Mouse (Mus musculus): ENCODE data around the gene Actl9. TPM values are rescaled to one million over a fixed set of nuclear protein-coding genes. Genes with fewer than 3 reads are reported as not detected.
A peak's percentile ranks its signal among the peaks of the same experiment; 100 is the strongest.

Gene Actl9
- not detected in 2 replicates for polyA plus RNA-seq (2014; fragmentation: Nextera tagmentation; extraction: Ambion mirVana)

GRCm38 (mm10) chr17:33432019-33432946, at the start of gene Actl9:
TSS of gene Actl9 (plus strand) at chr17:33432896.
- ATAC-seq (ENCODE audit: low FRiP score, low TSS enrichment) (no peak), DNase-seq (no peak)
- Histone ChIP-seq H3K36me3 (ENCODE audit: control insufficient read depth, insufficient read depth, low read length) (no peaks in the 10 kb centered on the region), H3K4me3 (replicated peaks; ENCODE audit: low read depth, low read length) (no peak within 1 kb of the TSS), H3K4me2 (ENCODE audit: low read length) (no peak within 1 kb of the TSS), H3K9me3 (ENCODE audit: control insufficient read depth, low read length) (no peaks in the 10 kb centered on the region), H3K4me1 (ENCODE audit: control insufficient read depth, insufficient read depth, low read length) (no peaks in the 10 kb centered on the region), H3K27ac (replicated peaks; ENCODE audit: low read depth, low read length) (no peak within 1 kb of the TSS), H3K27me3 (ENCODE audit: control insufficient read depth, insufficient read depth, low read length) (no peaks in the 10 kb centered on the region), H3K9ac (replicated peaks; ENCODE audit: low read length) (no peak within 1 kb of the TSS)
- WGBS: 89% methylated on average over 3 of the region's 3 CpGs

DNA sequence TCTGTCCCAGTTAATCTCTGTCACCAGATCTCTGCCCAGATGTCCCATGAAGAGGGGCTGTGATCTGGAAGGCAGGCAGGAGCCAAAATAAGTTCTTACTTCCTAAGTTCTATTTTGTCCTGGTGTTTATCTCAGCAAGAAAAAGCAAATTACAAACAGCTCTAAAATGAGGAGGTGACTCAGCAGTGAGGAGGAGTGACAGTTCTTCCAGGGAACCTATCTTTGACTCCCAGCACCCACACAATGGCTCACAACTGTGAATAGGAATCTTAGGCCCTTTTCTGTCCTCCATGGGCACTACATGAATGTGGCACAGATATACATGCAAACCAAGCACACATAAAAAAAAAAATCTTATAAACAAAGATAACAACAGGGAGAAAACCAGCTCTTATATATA, 47.0 kb upstream of the Actl9 start:
- no peak overlapping the region for H3K9ac ChIP-seq (replicated peaks; ENCODE audit: low read length)
- no peaks in the 10 kb centered on the region for H3K4me1 ChIP-seq (ENCODE audit: control insufficient read depth, insufficient read depth, low read length)
- H3K4me3 ChIP-seq (replicated peaks; ENCODE audit: low read depth, low read length): no peak overlapping the region
- H3K4me2 ChIP-seq (ENCODE audit: low read length): no peak overlapping the region
- H3K27me3 ChIP-seq (ENCODE audit: control insufficient read depth, insufficient read depth, low read length): no peaks in the 10 kb centered on the region
- ATAC-seq (ENCODE audit: low FRiP score, low TSS enrichment) (no peak), DNase-seq (no peak)
- no peak overlapping the region for H3K27ac ChIP-seq (replicated peaks; ENCODE audit: low read depth, low read length)
- H3K9me3 ChIP-seq (ENCODE audit: control insufficient read depth, low read length): no peaks in the 10 kb centered on the region
- peaks cover 49% of the 10 kb centered on the region for H3K36me3 ChIP-seq (ENCODE audit: control insufficient read depth, insufficient read depth, low read length)

DNA sequence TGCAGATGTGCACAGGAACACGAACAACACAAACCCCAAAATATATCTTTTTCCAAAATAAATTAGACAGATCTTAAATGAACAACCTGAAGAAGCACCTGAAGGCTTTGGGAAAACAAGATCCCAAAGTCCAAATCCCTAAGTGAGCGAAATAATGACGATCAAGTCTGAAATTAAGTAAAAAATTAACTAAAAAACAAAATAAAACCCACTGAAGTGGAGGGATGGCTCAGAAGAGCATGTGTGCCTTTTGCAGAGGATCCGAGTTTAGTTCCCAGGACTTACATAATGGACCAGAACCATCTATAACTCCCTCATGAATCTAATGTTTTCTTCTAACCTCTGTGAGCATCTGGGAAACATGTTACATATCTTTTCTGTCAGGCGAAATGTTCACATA, 40.4 kb upstream of the Actl9 start:
- no peaks in the 10 kb centered on the region for H3K36me3 ChIP-seq (ENCODE audit: control insufficient read depth, insufficient read depth, low read length)
- DNase-seq (no peak), ATAC-seq (ENCODE audit: low FRiP score, low TSS enrichment) (no peak)
- peaks cover 7% of the 10 kb centered on the region; the same call in 1 of the 2 replicates for H3K4me1 ChIP-seq (ENCODE audit: control insufficient read depth, insufficient read depth, low read length)
- H3K9me3 ChIP-seq (ENCODE audit: control insufficient read depth, low read length): no peaks in the 10 kb centered on the region
- no peaks in the 10 kb centered on the region for H3K27me3 ChIP-seq (ENCODE audit: control insufficient read depth, insufficient read depth, low read length)
- no peak overlapping the region for H3K4me3 ChIP-seq (replicated peaks; ENCODE audit: low read depth, low read length)
- no peak overlapping the region for H3K4me2 ChIP-seq (ENCODE audit: low read length)
- no peak overlapping the region for H3K9ac ChIP-seq (replicated peaks; ENCODE audit: low read length)
- H3K27ac ChIP-seq (replicated peaks; ENCODE audit: low read depth, low read length): no peak overlapping the region
- WGBS: 95% methylated on average over 5 of the region's 5 CpGs

GRCm38 (mm10) chr17:33394182-33395034, 38.3 kb upstream of the Actl9 start, which contains the start of gene Zfp101:
TSS of gene Zfp101 (minus strand) at chr17:33394641.
- Histone ChIP-seq H3K9ac (replicated peaks; ENCODE audit: low read length) (peak within 1 kb of the TSS; percentile 70), H3K9me3 (ENCODE audit: control insufficient read depth, low read length) (no peaks in the 10 kb centered on the region), H3K4me3 (replicated peaks; ENCODE audit: low read depth, low read length) (peak within 1 kb of the TSS; percentile 73), H3K27me3 (ENCODE audit: control insufficient read depth, insufficient read depth, low read length) (no peaks in the 10 kb centered on the region), H3K4me1 (ENCODE audit: control insufficient read depth, insufficient read depth, low read length) (peaks cover 7% of the 10 kb centered on the region; the same call in 1 of the 2 replicates), H3K4me2 (ENCODE audit: low read length) (peak within 1 kb of the TSS; percentile 71), H3K36me3 (ENCODE audit: control insufficient read depth, insufficient read depth, low read length) (no peaks in the 10 kb centered on the region), H3K27ac (replicated peaks; ENCODE audit: low read depth, low read length) (peak within 1 kb of the TSS; percentile 78)
- under 1% methylated on average over 44 of the region's 44 CpGs for WGBS
- ATAC-seq (ENCODE audit: low FRiP score, low TSS enrichment): peak; percentile 98
- DNase-seq: peak; percentile 96

GRCm38 (mm10) chr17:33439148-33439547, 6.5 kb downstream of the Actl9 start:
- Histone ChIP-seq H3K9me3 (ENCODE audit: control insufficient read depth, low read length) (no peaks in the 10 kb centered on the region), H3K4me2 (ENCODE audit: low read length) (no peak overlapping the region), H3K4me3 (replicated peaks; ENCODE audit: low read depth, low read length) (no peak overlapping the region), H3K27me3 (ENCODE audit: control insufficient read depth, insufficient read depth, low read length) (no peaks in the 10 kb centered on the region), H3K36me3 (ENCODE audit: control insufficient read depth, insufficient read depth, low read length) (no peaks in the 10 kb centered on the region), H3K9ac (replicated peaks; ENCODE audit: low read length) (no peak overlapping the region), H3K4me1 (ENCODE audit: control insufficient read depth, insufficient read depth, low read length) (no peaks in the 10 kb centered on the region), H3K27ac (replicated peaks; ENCODE audit: low read depth, low read length) (no peak overlapping the region)
- DNase-seq: peak; percentile 89
- 71% methylated on average over 1 of the region's 1 CpGs for WGBS
- ATAC-seq (ENCODE audit: low FRiP score, low TSS enrichment): no peak

GRCm38 (mm10) chr17:33439922-33440321, 7.2 kb downstream of the Actl9 start:
- no peak for DNase-seq
- WGBS: 81% methylated on average over 5 of the region's 5 CpGs
- no peaks in the 10 kb centered on the region for H3K36me3 ChIP-seq (ENCODE audit: control insufficient read depth, insufficient read depth, low read length)
- H3K27ac ChIP-seq (replicated peaks; ENCODE audit: low read depth, low read length): no peak overlapping the region
- no peak for ATAC-seq (ENCODE audit: low FRiP score, low TSS enrichment)
- H3K9me3 ChIP-seq (ENCODE audit: control insufficient read depth, low read length): no peaks in the 10 kb centered on the region
- no peak overlapping the region for H3K4me2 ChIP-seq (ENCODE audit: low read length)
- no peak overlapping the region for H3K4me3 ChIP-seq (replicated peaks; ENCODE audit: low read depth, low read length)
- H3K4me1 ChIP-seq (ENCODE audit: control insufficient read depth, insufficient read depth, low read length): no peaks in the 10 kb centered on the region
- H3K9ac ChIP-seq (replicated peaks; ENCODE audit: low read length): no peak overlapping the region
- no peaks in the 10 kb centered on the region for H3K27me3 ChIP-seq (ENCODE audit: control insufficient read depth, insufficient read depth, low read length)

- H3K27ac ChIP-seq (replicated peaks; ENCODE audit: low read depth, low read length): no peak overlapping the region
- no peak for DNase-seq
- no peaks in the 10 kb centered on the region for H3K27me3 ChIP-seq (ENCODE audit: control insufficient read depth, insufficient read depth, low read length)
- no peak for ATAC-seq (ENCODE audit: low FRiP score, low TSS enrichment)
- H3K4me2 ChIP-seq (ENCODE audit: low read length): no peak overlapping the region
- no peaks in the 10 kb centered on the region for H3K36me3 ChIP-seq (ENCODE audit: control insufficient read depth, insufficient read depth, low read length)
- H3K9ac ChIP-seq (replicated peaks; ENCODE audit: low read length): no peak overlapping the region
- H3K4me3 ChIP-seq (replicated peaks; ENCODE audit: low read depth, low read length): no peak overlapping the region
- no peaks in the 10 kb centered on the region for H3K4me1 ChIP-seq (ENCODE audit: control insufficient read depth, insufficient read depth, low read length)
- no peaks in the 10 kb centered on the region for H3K9me3 ChIP-seq (ENCODE audit: control insufficient read depth, low read length)
Measured at GRCm38 (mm10) chr17:33441159-33441558, 8.5 kb downstream of the Actl9 start.

GRCm38 (mm10) chr17:33456631-33457030, 23.9 kb downstream of the Actl9 start:
- 89% methylated on average over 2 of the region's 2 CpGs for WGBS
- no peak overlapping the region for H3K27ac ChIP-seq (replicated peaks; ENCODE audit: low read depth, low read length)
- no peak overlapping the region for H3K4me2 ChIP-seq (ENCODE audit: low read length)
- H3K9ac ChIP-seq (replicated peaks; ENCODE audit: low read length): no peak overlapping the region
- DNase-seq (no peak), ATAC-seq (ENCODE audit: low FRiP score, low TSS enrichment) (no peak)
- H3K4me1 ChIP-seq (ENCODE audit: control insufficient read depth, insufficient read depth, low read length): no peaks in the 10 kb centered on the region
- no peak overlapping the region for H3K4me3 ChIP-seq (replicated peaks; ENCODE audit: low read depth, low read length)
- no peaks in the 10 kb centered on the region for H3K9me3 ChIP-seq (ENCODE audit: control insufficient read depth, low read length)
- H3K36me3 ChIP-seq (ENCODE audit: control insufficient read depth, insufficient read depth, low read length): no peaks in the 10 kb centered on the region
- H3K27me3 ChIP-seq (ENCODE audit: control insufficient read depth, insufficient read depth, low read length): no peaks in the 10 kb centered on the region

Data from midbrain, embryonic 14.5 days (tissue).